Mouse (Mus musculus): ENCODE results near the gene Cdk19.
"Not testable (repeated sequence)": the region's sequence is repeated elsewhere in the genome, so short reads cannot be mapped to it uniquely, and the experiment has no call there.

The Cdk19 gene

GRCm38 (mm10) chr10:40393447-40394143 is 54.2 kb downstream of the Cdk19 start:
- no peak for DNase-seq (ENCODE audit: low read depth)

DNA sequence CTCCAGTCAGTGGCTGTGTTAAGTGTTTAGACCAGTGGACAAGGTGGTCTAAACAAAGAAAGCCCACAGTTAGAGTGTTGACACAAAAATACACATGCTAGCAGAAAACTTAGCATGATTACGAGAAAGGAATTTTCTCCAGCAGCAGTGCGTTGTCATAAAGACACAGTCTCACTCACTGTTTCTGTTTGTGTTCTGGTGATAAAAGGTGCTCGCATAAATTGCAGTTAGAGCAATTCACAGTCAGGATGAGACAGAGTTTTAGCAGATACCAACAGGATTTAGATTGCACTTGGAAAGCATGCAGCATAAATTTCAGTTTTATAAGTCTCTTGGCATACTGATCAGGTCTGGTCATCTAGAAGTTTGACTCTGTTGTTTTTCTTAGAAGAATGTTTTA is 59.5 kb downstream of the Cdk19 start:
- no peak for DNase-seq (ENCODE audit: low read depth)

- no peak for DNase-seq (ENCODE audit: low read depth)
Measured at GRCm38 (mm10) chr10:40399328-40399727, 60.0 kb downstream of the Cdk19 start.

- peak; percentile 42 for DNase-seq (ENCODE audit: low read depth)
Measured at GRCm38 (mm10) chr10:40400293-40400692, 60.9 kb downstream of the Cdk19 start.

DNA sequence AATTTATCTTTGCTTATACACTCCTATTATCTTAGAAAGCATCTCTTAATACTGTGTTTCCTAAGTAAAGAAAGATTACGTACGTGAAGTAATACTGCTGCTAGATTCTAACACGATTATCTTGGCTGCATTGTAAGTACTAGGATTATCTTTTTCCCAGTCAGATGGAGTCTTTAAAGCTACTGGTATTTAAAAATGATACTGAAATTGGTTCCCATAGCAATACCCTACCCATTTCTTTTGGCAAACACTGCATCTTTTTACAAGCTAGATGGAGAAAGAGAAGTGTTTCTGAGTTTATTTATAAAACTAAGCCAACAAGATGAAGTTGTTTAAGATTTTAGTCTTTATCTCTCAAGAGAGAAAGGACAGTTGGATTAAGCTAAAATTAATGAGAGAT is 67.3 kb downstream of the Cdk19 start:
- DNase-seq (ENCODE audit: low read depth), result no peak

GRCm38 (mm10) chr10:40409336-40409735 is 70.0 kb downstream of the Cdk19 start:
- DNase-seq (ENCODE audit: low read depth), result no peak

DNA sequence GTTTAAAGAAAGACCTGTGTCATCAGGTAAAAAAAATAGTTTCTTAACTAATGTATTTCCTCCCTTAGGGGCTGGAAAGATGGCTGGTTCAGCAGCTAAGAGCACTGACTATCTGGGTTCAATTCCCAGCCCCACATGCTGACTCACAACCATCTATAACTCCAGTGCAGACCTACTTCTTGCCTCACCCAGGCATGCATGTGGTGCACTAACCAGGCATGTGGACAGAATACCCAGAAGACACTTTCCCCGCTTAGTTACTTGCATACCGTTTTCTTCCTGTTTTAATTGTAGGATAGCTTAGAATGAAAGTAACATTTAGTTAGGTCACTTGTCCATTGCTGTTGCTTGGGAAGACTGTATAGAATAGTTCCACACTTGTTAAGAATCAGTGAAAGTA is 72.0 kb downstream of the Cdk19 start:
- no peak for DNase-seq (ENCODE audit: low read depth)

GRCm38 (mm10) chr10:40416944-40417343 is 77.6 kb downstream of the Cdk19 start:
- no peak for DNase-seq (ENCODE audit: low read depth)

- peak; percentile 66 for DNase-seq (ENCODE audit: low read depth)
Measured at GRCm38 (mm10) chr10:40419841-40420240, 80.5 kb downstream of the Cdk19 start.

GRCm38 (mm10) chr10:40420703-40421102 is 81.3 kb downstream of the Cdk19 start:
- DNase-seq (ENCODE audit: low read depth), result no peak

- no peak for DNase-seq (ENCODE audit: low read depth)
Measured at GRCm38 (mm10) chr10:40421724-40422123, 82.4 kb downstream of the Cdk19 start.

DNA sequence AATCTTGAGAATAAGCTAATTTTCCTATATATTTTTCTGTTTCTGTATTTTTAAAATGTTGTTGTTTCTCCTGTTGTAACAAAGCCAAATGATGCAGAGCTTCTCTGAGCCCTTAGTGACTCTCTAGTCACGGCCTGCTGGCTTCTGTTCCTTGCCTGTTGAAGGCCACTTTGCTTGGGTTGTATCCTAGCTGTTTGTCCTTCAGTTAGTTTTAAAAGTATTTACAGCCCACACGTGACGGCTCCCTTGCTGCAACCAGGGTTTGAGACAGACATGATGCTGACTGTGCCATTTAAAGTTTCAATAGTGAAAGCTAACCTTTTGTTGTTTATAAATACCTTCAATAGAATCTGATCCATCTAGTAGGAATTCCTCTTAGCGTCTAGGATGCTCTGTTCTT is 83.3 kb downstream of the Cdk19 start:
- DNase-seq (ENCODE audit: low read depth), result no peak

GRCm38 (mm10) chr10:40424428-40424827 is 85.1 kb downstream of the Cdk19 start:
- DNase-seq (ENCODE audit: low read depth), result not testable (repeated sequence)

GRCm38 (mm10) chr10:40425243-40426095 is 86.1 kb downstream of the Cdk19 start:
- DNase-seq (ENCODE audit: low read depth), result no peak

DNA sequence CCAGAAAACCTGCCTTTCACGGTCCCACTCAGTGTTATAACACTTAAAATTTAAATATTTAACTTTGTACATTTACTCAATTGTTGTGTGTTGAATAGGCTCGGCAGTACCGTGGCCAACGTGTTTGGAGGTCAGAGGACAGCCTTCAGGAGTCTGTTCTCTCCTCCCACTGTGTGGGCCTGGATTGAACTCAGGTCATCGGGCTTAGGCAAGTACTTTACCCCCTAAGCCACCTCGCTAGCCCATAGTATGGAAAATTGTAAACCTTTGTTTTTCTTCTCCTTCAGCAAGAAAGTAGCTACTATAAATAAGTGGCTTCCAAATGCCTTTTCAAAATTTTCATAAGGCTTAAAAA is 86.7 kb downstream of the Cdk19 start:
- DNase-seq (ENCODE audit: low read depth), result no peak

GRCm38 (mm10) chr10:40428633-40429032 is 89.3 kb downstream of the Cdk19 start:
- peak; percentile 51 for DNase-seq (ENCODE audit: low read depth)

DNA sequence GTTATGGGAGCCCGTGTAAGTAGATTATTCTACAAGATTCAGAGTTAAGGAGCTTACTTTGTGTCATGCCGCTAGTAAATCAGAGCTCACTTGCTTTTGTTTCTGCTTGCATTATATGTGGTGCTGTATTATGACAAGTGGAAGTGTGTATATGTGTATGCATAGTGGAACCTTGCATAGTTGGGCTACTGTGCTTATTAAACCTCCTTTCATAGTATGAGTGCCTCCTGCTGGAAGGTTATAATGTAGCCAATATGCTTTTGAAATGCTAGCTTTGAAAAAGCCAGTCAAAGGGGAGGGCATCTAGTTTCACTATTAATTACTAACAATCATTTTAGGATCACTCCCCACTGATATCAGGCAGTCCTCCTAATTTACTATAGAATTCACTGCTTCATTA is 89.7 kb downstream of the Cdk19 start:
- DNase-seq (ENCODE audit: low read depth), result peak; percentile 67

DNA sequence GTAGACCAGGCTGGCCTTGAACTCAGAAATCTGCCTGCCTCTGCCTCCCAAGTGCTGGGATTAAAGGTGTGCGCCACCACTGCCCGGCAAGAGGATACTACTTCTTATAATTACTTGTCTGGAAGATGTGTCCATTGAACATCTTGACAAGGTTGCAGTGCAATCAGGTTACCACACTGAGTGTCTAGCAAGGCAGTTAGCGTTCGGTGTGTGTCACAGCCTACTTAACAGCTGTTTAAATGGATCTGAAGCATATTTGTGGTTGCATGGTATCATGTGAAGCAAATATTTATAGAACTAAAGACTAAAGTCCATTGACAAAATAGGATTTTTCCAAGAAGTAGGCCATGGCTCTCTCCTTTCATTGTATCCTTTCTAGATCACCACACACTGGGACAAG is 90.8 kb downstream of the Cdk19 start:
- DNase-seq (ENCODE audit: low read depth), result no peak

- DNase-seq (ENCODE audit: low read depth), result no peak
Measured at GRCm38 (mm10) chr10:40431957-40432356, 92.6 kb downstream of the Cdk19 start.

- no peak for DNase-seq (ENCODE audit: low read depth)
Measured at GRCm38 (mm10) chr10:40432375-40432774, 93.0 kb downstream of the Cdk19 start.

DNA sequence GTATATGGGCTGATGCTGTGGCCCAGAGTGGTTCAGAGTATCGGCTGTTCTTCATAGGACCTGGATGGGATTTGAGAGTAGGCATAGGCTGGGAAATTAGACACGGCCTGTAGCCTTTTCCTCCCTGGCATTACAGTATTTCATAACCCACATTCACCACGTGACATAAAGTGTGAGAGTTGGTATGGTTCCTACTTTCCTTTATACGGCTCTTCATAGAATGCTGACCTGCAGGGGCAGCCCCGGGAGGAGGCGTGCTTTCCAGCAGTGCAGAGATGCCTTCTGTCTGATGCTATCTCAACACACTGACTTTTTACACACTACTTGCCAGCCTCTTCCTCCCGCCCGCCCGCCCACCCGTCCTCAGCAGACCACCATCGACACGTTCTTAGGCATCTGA is 96.0 kb downstream of the Cdk19 start:
- DNase-seq (ENCODE audit: low read depth), result peak; percentile 45

GRCm38 (mm10) chr10:40437117-40437516 is 97.8 kb downstream of the Cdk19 start:
- no peak for DNase-seq (ENCODE audit: low read depth)

DNA sequence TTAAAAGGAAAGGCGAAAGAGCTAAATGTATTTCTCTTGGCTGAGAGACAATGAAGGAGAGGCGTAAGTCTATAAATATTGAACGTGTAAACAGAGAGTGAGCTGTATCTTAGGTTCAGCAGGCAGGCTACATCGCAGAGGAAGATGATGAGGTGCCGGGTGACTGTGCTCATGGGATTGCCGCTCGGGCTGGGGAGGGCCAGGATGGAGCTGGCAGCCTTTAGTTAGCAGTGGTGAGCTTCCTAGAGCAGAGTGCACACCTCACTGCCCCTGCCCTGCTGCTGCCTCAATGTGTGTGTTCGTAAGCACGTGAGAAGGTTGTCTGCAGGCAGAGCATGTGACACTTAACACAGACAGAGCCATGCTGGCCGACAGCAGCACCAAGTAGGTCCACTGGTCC is 101.4 kb downstream of the Cdk19 start:
- DNase-seq (ENCODE audit: low read depth), result no peak

GRCm38 (mm10) chr10:40442076-40442475 is 102.7 kb downstream of the Cdk19 start:
- DNase-seq (ENCODE audit: low read depth), result no peak
